Mouse (Mus musculus) kidney, postnatal 0 days (tissue): ENCODE results near the gene Smurf2. TPM values are rescaled to one million over a fixed set of nuclear protein-coding genes. Genes with fewer than 3 reads are reported as not detected.
A peak's percentile ranks its signal among the peaks of the same experiment; 100 is the strongest.
"Not testable (repeated sequence)": the region's sequence is repeated elsewhere in the genome, so short reads cannot be mapped to it uniquely, and the experiment has no call there.

Experiments used
- ATAC-seq: fragments of 200-750 bp; cut with Nextera tagmentation; replicated peaks from 2 replicates; pipeline ENCODE4 v1.8.0; 2017; ENCODE audit warnings: low read depth, moderate number of reproducible peaks, moderate TSS enrichment, moderate library complexity; ENCODE audit not compliant: low FRiP score
- DNase-seq: peaks from one replicate; pipeline ENCODE4 v3.0.0-alpha.2; 2016; ENCODE audit warnings: low spot score
- H3K27ac ChIP-seq: fragments of 300-500 bp; sonication (generic); 2 replicates; pipeline ENCODE4 v1.5.1; 2014; ENCODE audit warnings: mild to moderate bottlenecking
- H3K27me3 ChIP-seq: fragments of 300-500 bp; sonication (generic); 2 replicates; pipeline ENCODE4 v1.6.1; 2014; ENCODE audit warnings: low read length, mixed read lengths; ENCODE audit not compliant: insufficient read depth
- H3K36me3 ChIP-seq: fragments of 300-500 bp; sonication (generic); 2 replicates; pipeline ENCODE4 v1.6.1; 2014; ENCODE audit warnings: low read length, mixed read lengths; ENCODE audit not compliant: insufficient read depth
- H3K4me1 ChIP-seq: fragments of 300-500 bp; sonication (generic); replicated peaks from 2 replicates; pipeline ENCODE4 v1.6.1; 2014; ENCODE audit warnings: antibody characterized with exemption, low read length, mixed read lengths; ENCODE audit not compliant: insufficient read depth
- H3K4me2 ChIP-seq: fragments of 300-500 bp; sonication (generic); 2 replicates; pipeline ENCODE4 v1.6.1; 2014; ENCODE audit warnings: mild to moderate bottlenecking, low read length, moderate library complexity, mixed read lengths
- H3K4me3 ChIP-seq: fragments of 300-500 bp; sonication (generic); replicated peaks from 2 replicates; pipeline ENCODE4 v1.5.1; 2014; ENCODE audit warnings: low read depth, low read length
- H3K9ac ChIP-seq: fragments of 300-500 bp; sonication (generic); 2 replicates; pipeline ENCODE4 v1.6.1; 2014; ENCODE audit warnings: low read depth, low read length
- H3K9me3 ChIP-seq: fragments of 300-500 bp; sonication (generic); replicated peaks from 2 replicates; pipeline ENCODE4 v1.6.1; 2016; ENCODE audit warnings: low read length, inconsistent platforms, mixed read lengths
- CTCF ChIP-seq: IDR thresholded peaks from 2 replicates; pipeline ENCODE4 v1.5.1; 2016; ENCODE audit warnings: antibody characterized with exemption, low read depth, mild to moderate bottlenecking, moderate library complexity
- WGBS: fragments of 180-500 bp; shearing (Covaris S2); extraction: QIAGEN DNeasy Blood & Tissue Kit; methylation state at CpG from one replicate; pipeline ENCODE4 v1.1.7; 2014; 5-methylcytosine and 5-hydroxymethylcytosine counted together
- polyA plus RNA-seq: library from polyadenylated mRNA; unstranded; fragments of >200 nt; fragmentation: Nextera tagmentation; extraction: Ambion mirVana; gene quantifications from 2 replicates; pipeline ENCODE4 v1.2.1, GENCODE M21; 2015

Smurf2 gene
- polyA plus RNA-seq, 1 experiment from 2014 or later: 12.3 TPM

GRCm38 (mm10) chr11:106782841-106783764, 137.4 kb downstream of the Smurf2 start:
- no peaks in the 10 kb centered on the region for H3K4me1 ChIP-seq
- WGBS: 73% methylated on average over 9 of the region's 9 CpGs
- no peak overlapping the region for H3K27ac ChIP-seq

GRCm38 (mm10) chr11:106782271-106782670, 138.2 kb downstream of the Smurf2 start:
- not testable (repeated sequence) for ATAC-seq, H3K4me3 ChIP-seq, H3K4me2 ChIP-seq, H3K27me3 ChIP-seq, H3K9me3 ChIP-seq, H3K9ac ChIP-seq, H3K27ac ChIP-seq, DNase-seq, H3K4me1 ChIP-seq
- WGBS: 85% methylated on average over 7 of the region's 7 CpGs
- peaks cover 41% of the 10 kb centered on the region for H3K36me3 ChIP-seq

More at GRCm38 (mm10) chr11:106782841-106783764, 137.4 kb downstream of the Smurf2 start:
- Histone ChIP-seq H3K9me3 (no peaks in the 10 kb centered on the region), H3K4me3 (no peak overlapping the region), H3K9ac (no peak overlapping the region), H3K27me3 (no peaks in the 10 kb centered on the region), H3K36me3 (peaks cover 41% of the 10 kb centered on the region), H3K4me2 (no peak overlapping the region)
- ATAC-seq: no peak
- no peak for TF ChIP-seq CTCF
- no peak for DNase-seq

- TF ChIP-seq CTCF: no peak
- H3K27me3 ChIP-seq: no peaks in the 10 kb centered on the region
- H3K9me3 ChIP-seq: no peaks in the 10 kb centered on the region
- 0 out of 2 replicates have a peak overlapping the region, but pooled peaks have one; percentile 20 for H3K27ac ChIP-seq
- no peaks in the 10 kb centered on the region for H3K4me1 ChIP-seq
- WGBS: 78% methylated on average over 6 of the region's 6 CpGs
- no peak overlapping the region for H3K4me3 ChIP-seq
- H3K36me3 ChIP-seq: peaks cover 39% of the 10 kb centered on the region
- no peak overlapping the region for H3K4me2 ChIP-seq
- ATAC-seq (no peak), DNase-seq (no peak)
- H3K9ac ChIP-seq: no peak overlapping the region
Observed at GRCm38 (mm10) chr11:106780590-106781220, 139.8 kb downstream of the Smurf2 start.

- TF ChIP-seq CTCF: no peak
- no peak for DNase-seq
- Histone ChIP-seq H3K4me2 (peak overlapping the region; percentile 79), H3K27ac (peak overlapping the region; percentile 96), H3K27me3 (no peaks in the 10 kb centered on the region), H3K4me1 (no peaks in the 10 kb centered on the region), H3K9me3 (no peaks in the 10 kb centered on the region), H3K36me3 (peaks cover 39% of the 10 kb centered on the region), H3K9ac (no peak overlapping the region), H3K4me3 (no peak overlapping the region)
- 62% methylated on average over 4 of the region's 4 CpGs for WGBS
- ATAC-seq: no peak
Observed at GRCm38 (mm10) chr11:106780089-106780425, 140.5 kb downstream of the Smurf2 start.

- ATAC-seq (peak; percentile 96), DNase-seq (peak; percentile 97)
- H3K27me3 ChIP-seq: no peaks in the 10 kb centered on the region
- H3K27ac ChIP-seq: peak within 1 kb of the TSS; percentile 96
- TF ChIP-seq CTCF: no peak
- no peaks in the 10 kb centered on the region for H3K9me3 ChIP-seq
- peak within 1 kb of the TSS; percentile 79 for H3K4me2 ChIP-seq
- H3K4me1 ChIP-seq: no peaks in the 10 kb centered on the region
- H3K9ac ChIP-seq: peak within 1 kb of the TSS; percentile 91
- H3K36me3 ChIP-seq: peaks cover 40% of the 10 kb centered on the region
- H3K4me3 ChIP-seq: peak within 1 kb of the TSS; percentile 62
- WGBS: under 1% methylated on average over 30 of the region's 30 CpGs
Observed at GRCm38 (mm10) chr11:106779388-106780088, 141.0 kb downstream of the Smurf2 start, which contains the start of gene Polg2. Polg2 (minus strand) TSS chr11:106779537.
